Mouse (Mus musculus) lung, postnatal 0 days (tissue): ENCODE results near the gene Prkcb.

ENCODE experiments used
- CTCF ChIP-seq: IDR thresholded peaks from 2 replicates; pipeline ENCODE4 v1.5.1; 2016; ENCODE audit warnings: antibody characterized with exemption, mild to moderate bottlenecking
- EP300 ChIP-seq: IDR thresholded peaks from 2 replicates; pipeline ENCODE4 v1.6.1; 2016; ENCODE audit warnings: antibody characterized with exemption, mild to moderate bottlenecking, control low read depth

- no peak; the same call in 1 of the 2 replicates for TF ChIP-seq CTCF
- no peak for TF ChIP-seq EP300
Observed at GRCm38 (mm10) chr7:122391382-122391781, 102.8 kb downstream of the Prkcb start.
